Mouse (Mus musculus) left cerebral cortex, adult 18-20 months (tissue): ENCODE data around the gene A2m. TPM values are rescaled to one million over a fixed set of nuclear protein-coding genes. Genes with fewer than 3 reads are reported as not detected.
A peak's percentile ranks its signal among the peaks of the same experiment; 100 is the strongest.

Experiments used
- DNase-seq, 2 experiments: peaks; one replicate each; pipeline ENCODE4 v3.0.0; 2021 to 2022; ENCODE audit warnings: low spot score in 2 of 2, mixed read lengths in 1 of 2
- long read RNA-seq, 2 experiments: library from polyadenylated mRNA; stranded (forward); transcript quantifications; one replicate each; pipeline ENCODE4 v2.0.0; 2021
- total RNA-seq, 2 experiments: library from RNA; stranded (reverse); gene quantifications; 2 replicates each; pipeline ENCODE4 v1.2.3; 2021

A2m gene
- total RNA-seq: 1 to 10 TPM; 1.1 to 2.1 TPM
- long read RNA-seq, experiment 1: 0 reads
- long read RNA-seq, experiment 2, partial matches to known transcripts: 0 of 2 reads
- long read RNA-seq, experiment 2, other reads (novel, unspliced or antisense): 2 of 2 reads

GRCm38 (mm10) chr6:121635076-121635475 is at the start of gene A2m:
TSS of gene A2m (plus strand) at chr6:121635376.
- DNase-seq: no peak

GRCm38 (mm10) chr6:121590131-121590530 is 45.0 kb upstream of the A2m start:
- DNase-seq: no peak

GRCm38 (mm10) chr6:121600927-121601326 is 34.2 kb upstream of the A2m start:
- no peak for DNase-seq

- no peak for DNase-seq
These were observed 27.3 kb upstream of the A2m start for GRCm38 (mm10) chr6:121607861-121608260.

GRCm38 (mm10) chr6:121611796-121612195 is 23.4 kb upstream of the A2m start:
- DNase-seq: peak; percentile 2 to 12

- DNase-seq: no peak
These were observed 17.7 kb upstream of the A2m start for GRCm38 (mm10) chr6:121617476-121617875.

GRCm38 (mm10) chr6:121622525-121622924 is 12.7 kb upstream of the A2m start:
- DNase-seq: no peak

- no peak for DNase-seq
These were observed 656 bp upstream of the A2m start for GRCm38 (mm10) chr6:121634520-121634919.

GRCm38 (mm10) chr6:121635878-121636371 is 749 bp downstream of the A2m start:
- peak in 1 of 2 experiments; percentile 9 for DNase-seq

GRCm38 (mm10) chr6:121648499-121648898 is 13.3 kb downstream of the A2m start:
- no peak for DNase-seq

Other genes starting within 250 kb of the A2m start
- 100 to 1,000 TPM; 108 to 115 TPM for gene Iqsec3, start 161.7 kb upstream of the A2m start, total RNA-seq
- not detected for gene Gm7298, start 97.6 kb downstream of the A2m start, total RNA-seq
- gene Mug1, start 203.2 kb downstream of the A2m start, total RNA-seq: not detected